ENCODE assay signal across 17 mouse cellular contexts in the genomic region with DNA sequence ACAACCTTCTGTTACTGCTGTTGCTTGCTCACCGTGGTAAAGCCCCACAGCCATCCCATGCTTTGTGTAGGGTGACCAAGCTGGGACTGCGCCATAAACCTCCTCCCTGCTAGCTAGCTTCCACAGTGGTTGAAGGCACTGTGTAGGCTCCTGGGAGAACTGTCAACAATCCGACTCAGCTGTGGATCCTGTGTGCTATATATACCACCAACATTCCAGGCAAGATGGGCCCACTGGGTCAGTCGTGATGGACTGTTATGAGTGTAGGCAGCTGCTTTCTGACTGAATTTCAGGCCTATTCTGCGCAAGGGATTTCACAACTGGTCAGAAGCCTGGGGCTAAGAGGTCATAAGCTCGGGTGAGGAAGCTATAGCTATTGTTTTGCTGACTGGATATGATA. TPM values are rescaled to one million over a fixed set of nuclear protein-coding genes. Genes with fewer than 3 reads are reported as not detected.
DNase-seq lines count a peak whose midpoint lies in the region; ATAC-seq and TF ChIP-seq lines count a peak whose summit lies in the region.
"Had no signal": no experiment of that assay in that cellular context is flagged by ENCODE, and none has a peak within 500 bp of the region (broad histone marks: within the 10 kb centered on the region; RNA-seq: fewer than 3 reads in every experiment).

No protein-coding gene starts in this region.

- no peaks in the 10 kb centered on the region for H3K27me3 ChIP-seq in heart, embryonic 16.5 days (ENCODE audit: control insufficient read depth, insufficient read depth, low read length)
- H3K27me3 ChIP-seq in heart, adult 2 months (ENCODE audit: control insufficient read depth, insufficient read depth, low read length): no peaks in the 10 kb centered on the region
- no peaks in the 10 kb centered on the region for H3K27me3 ChIP-seq in embryonic facial prominence, embryonic 15.5 days
- H3K27me3 ChIP-seq: forebrain, embryonic 13.5 days; heart, embryonic 13.5 days; midbrain, embryonic 12.5 days had no signal

- no peak for TF ChIP-seq EP300 in heart, adult 2 months (IDR thresholded peaks at IDR 0.05; ENCODE audit: insufficient read depth, low read depth, low read length)

- TF ChIP-seq POLR2A in heart, adult 2 months (IDR thresholded peaks at IDR 0.05; ENCODE audit: insufficient read depth, low read depth, low read length): no peak

- no peak overlapping the region for H3K9ac ChIP-seq in heart, embryonic 16.5 days (ENCODE audit: low read length)
- no peak overlapping the region for H3K9ac ChIP-seq in heart, adult 2 months (ENCODE audit: low read depth, low read length)
- no peak overlapping the region for H3K9ac ChIP-seq in embryonic facial prominence, embryonic 15.5 days
- H3K9ac ChIP-seq: forebrain, embryonic 13.5 days; heart, embryonic 13.5 days; midbrain, embryonic 12.5 days had no signal

- no peaks in the 10 kb centered on the region for H3K9me3 ChIP-seq in heart, embryonic 16.5 days (replicated peaks; ENCODE audit: control insufficient read depth, low read length)
- no peaks in the 10 kb centered on the region for H3K9me3 ChIP-seq in embryonic facial prominence, embryonic 15.5 days (replicated peaks)
- H3K9me3 ChIP-seq: forebrain, embryonic 13.5 days; heart, embryonic 13.5 days; midbrain, embryonic 12.5 days had no signal

- H3K4me1 ChIP-seq in heart, embryonic 16.5 days (ENCODE audit: control insufficient read depth, insufficient read depth, low read length): peaks cover 3% of the 10 kb centered on the region; the same call in 1 of the 2 replicates
- no peaks in the 10 kb centered on the region for H3K4me1 ChIP-seq in heart, adult 2 months (ENCODE audit: control insufficient read depth, insufficient read depth, low read length)
- H3K4me1 ChIP-seq in embryonic facial prominence, embryonic 15.5 days: no peaks in the 10 kb centered on the region
- H3K4me1 ChIP-seq: forebrain, embryonic 13.5 days; midbrain, embryonic 12.5 days had no signal

- TF ChIP-seq CTCF in heart, adult 2 months (IDR thresholded peaks at IDR 0.05): no peak

- H3K36me3 ChIP-seq in heart, embryonic 16.5 days (ENCODE audit: control insufficient read depth, insufficient read depth): no peaks in the 10 kb centered on the region
- no peaks in the 10 kb centered on the region for H3K36me3 ChIP-seq in heart, adult 2 months (ENCODE audit: control insufficient read depth, insufficient read depth, low read length)
- peaks cover 8% of the 10 kb centered on the region; the same call in 1 of the 2 replicates for H3K36me3 ChIP-seq in embryonic facial prominence, embryonic 15.5 days

- DNase-seq in heart, adult 2 months: no peak
- DNase-seq in NIH3T3 (ENCODE audit: low read depth): peak; percentile 27
- DNase-seq in lung, postnatal 36 days: peak; percentile 35
- no peak for DNase-seq in B cell, adult 2 months
- DNase-seq in urinary bladder, postnatal 25 days (ENCODE audit: low spot score): no peak
- DNase-seq: cerebellum, adult 9-10 months; gastrocnemius, postnatal 36 days; kidney, adult 18-20 months; kidney, postnatal 14 days; spleen, adult 18-20 months; thymus, adult 2 months had no signal

- H3K79me2 ChIP-seq in heart, adult 2 months (replicated peaks; ENCODE audit: control insufficient read depth, insufficient read depth, low read length): no peaks in the 10 kb centered on the region

- intact Hi-C loops in heart, adult 2 months (cut with DNase I): no loop called here

- no peak overlapping the region for H3K4me2 ChIP-seq in heart, embryonic 16.5 days (ENCODE audit: low read depth, low read length)
- H3K4me2 ChIP-seq in embryonic facial prominence, embryonic 15.5 days (replicated peaks): no peak overlapping the region
- H3K4me2 ChIP-seq: forebrain, embryonic 13.5 days; heart, embryonic 13.5 days; midbrain, embryonic 12.5 days had no signal

- H3K27ac ChIP-seq in heart, embryonic 16.5 days (ENCODE audit: low read length): no peak overlapping the region
- no peak overlapping the region for H3K27ac ChIP-seq in heart, adult 2 months
- no peak overlapping the region for H3K27ac ChIP-seq in embryonic facial prominence, embryonic 15.5 days (replicated peaks)
- H3K27ac ChIP-seq: forebrain, embryonic 13.5 days; heart, embryonic 13.5 days; hindbrain, postnatal 0 days; midbrain, embryonic 12.5 days had no signal

- no peak overlapping the region for H3K4me3 ChIP-seq in heart, embryonic 16.5 days (ENCODE audit: low read length)
- no peak overlapping the region for H3K4me3 ChIP-seq in heart, adult 2 months
- H3K4me3 ChIP-seq in embryonic facial prominence, embryonic 15.5 days (replicated peaks): no peak overlapping the region
- H3K4me3 ChIP-seq: forebrain, embryonic 13.5 days; heart, embryonic 13.5 days; midbrain, embryonic 12.5 days had no signal

- ATAC-seq in heart, embryonic 16.5 days (replicated peaks; ENCODE audit: extremely low read depth, insufficient read depth, low FRiP score): peak; percentile 37; the same call in 1 of the 2 replicates
- peak; percentile 24; the same call in 1 of the 2 replicates for ATAC-seq in embryonic facial prominence, embryonic 15.5 days (ENCODE audit: insufficient number of reproducible peaks, low FRiP score, low TSS enrichment, low read depth)
- ATAC-seq: forebrain, embryonic 13.5 days; hindbrain, postnatal 0 days had no signal

- 49% methylated on average over 6 of the region's 6 CpGs for WGBS in heart, embryonic 16.5 days
- 61% methylated on average over 6 of the region's 6 CpGs for WGBS in heart, adult 2 months
- WGBS in embryonic facial prominence, embryonic 15.5 days: 73% methylated on average over 6 of the region's 6 CpGs

RNA-seq across cellular contexts. Expression of a gene that starts 32.6 kb away (rescaled TPM):
- 7.5 and 8.3 TPM in 2 replicates for polyA plus RNA-seq in heart, embryonic 16.5 days (2015; fragmentation: Nextera tagmentation; extraction: Ambion mirVana)
- 1 to 10 TPM; 1.3 to 1.4 TPM for total RNA-seq in heart, adult 2 months (2021)
- polyA plus RNA-seq in heart, adult 2 months (2012; rRNA removed): 1.4 and 2.0 TPM in 2 replicates
- 19.1 and 20.5 TPM in 2 replicates for polyA plus RNA-seq in embryonic facial prominence, embryonic 15.5 days (2015; fragmentation: Nextera tagmentation; extraction: Ambion mirVana)

RNA-seq across cellular contexts. Expression of a gene that starts 50.7 kb away (rescaled TPM):
- polyA plus RNA-seq in heart, embryonic 16.5 days (2015; fragmentation: Nextera tagmentation; extraction: Ambion mirVana): 30.7 and 31.8 TPM in 2 replicates
- 10 to 100 TPM; 43.1 to 49.3 TPM for total RNA-seq in heart, adult 2 months (2021)
- polyA plus RNA-seq in heart, adult 2 months (2012; rRNA removed): 20.1 and 33.4 TPM in 2 replicates
- 31.1 and 33.2 TPM in 2 replicates for polyA plus RNA-seq in embryonic facial prominence, embryonic 15.5 days (2015; fragmentation: Nextera tagmentation; extraction: Ambion mirVana)

Comparison
In these comparisons a context has a peak if more than half of its experiments do, and no peak if none do; other contexts are left out.
1. DNase-seq: peak in NIH3T3 (single experiment) and lung, postnatal 36 days (single experiment); none in heart, adult 2 months (0 of 2), B cell, adult 2 months (0 of 2) and urinary bladder, postnatal 25 days (single experiment).